Mouse (Mus musculus): ENCODE results near the gene Btg1-ps2. TPM values are rescaled to one million over a fixed set of nuclear protein-coding genes. Genes with fewer than 3 reads are reported as not detected.

The Btg1-ps2 gene
- not detected for total RNA-seq (2023)

GRCm38 (mm10) chrX:38043014-38043413 lies at the start of gene Btg1-ps2:
Gene Btg1-ps2 (minus strand): TSS chrX:38043114.

GRCm38 (mm10) chrX:38085041-38085440 lies 42.1 kb upstream of the Btg1-ps2 start, which contains the start of gene Rhox11:
Gene Rhox11 (minus strand): TSS chrX:38085141.

GRCm38 (mm10) chrX:38066175-38066574 lies 23.3 kb upstream of the Btg1-ps2 start, which contains the start of gene Rhox10:
Gene Rhox10 (plus strand): TSS chrX:38066475.

GRCm38 (mm10) chrX:38018597-38018996 lies 24.3 kb downstream of the Btg1-ps2 start, which contains the start of gene Btg1-ps1:
Gene Btg1-ps1 (minus strand): TSS chrX:38018815.

Other genes starting within 250 kb of the Btg1-ps2 start
- gene Rhox5, start 238.3 kb downstream of the Btg1-ps2 start, total RNA-seq (2023): not detected
- not detected for gene Rhox6, start 216.2 kb downstream of the Btg1-ps2 start, total RNA-seq (2023)
- gene Rhox7a, start 211.4 kb downstream of the Btg1-ps2 start, total RNA-seq (2023): not detected
- not detected for gene Rhox8, start 164.2 kb downstream of the Btg1-ps2 start, total RNA-seq (2023)
- gene Rhox7b, start 145.9 kb downstream of the Btg1-ps2 start, total RNA-seq (2023): not detected
- gene Rhox9, start 141.3 kb downstream of the Btg1-ps2 start, total RNA-seq (2023): not detected
- not detected for gene Btg1-ps1, start 24.3 kb downstream of the Btg1-ps2 start, total RNA-seq (2023)
- not detected for gene Rhox10, start 23.4 kb upstream of the Btg1-ps2 start, total RNA-seq (2023)
- not detected for gene Rhox11, start 42.0 kb upstream of the Btg1-ps2 start, total RNA-seq (2023)
- gene Rhox12, start 67.8 kb upstream of the Btg1-ps2 start, total RNA-seq (2023): not detected
- gene Rhox13, start 78.1 kb upstream of the Btg1-ps2 start, total RNA-seq (2023): not detected
- 10 to 100 TPM; 21.4 to 25.3 TPM for gene Zbtb33, start 146.7 kb upstream of the Btg1-ps2 start, total RNA-seq (2023)
- under 1 TPM in 1 of 2 experiments, not detected in 1; 0.30 TPM for gene Tmem255a, start 209.3 kb upstream of the Btg1-ps2 start, total RNA-seq (2023)